Mouse (Mus musculus): Measurements from ENCODE around the gene Tpd52l2. TPM values are rescaled to one million over a fixed set of nuclear protein-coding genes. Genes with fewer than 3 reads are reported as not detected.

Tpd52l2 gene
- 49.7 and 55.1 TPM in 2 replicates for polyA plus RNA-seq (2012; rRNA removed)

- peak; percentile 81 for DNase-seq (ENCODE audit: low read depth)
These were observed at the start of gene Tpd52l2 for GRCm38 (mm10) chr2:181496831-181497547. Gene Tpd52l2, plus strand, starts transcription at chr2:181497142.

DNA sequence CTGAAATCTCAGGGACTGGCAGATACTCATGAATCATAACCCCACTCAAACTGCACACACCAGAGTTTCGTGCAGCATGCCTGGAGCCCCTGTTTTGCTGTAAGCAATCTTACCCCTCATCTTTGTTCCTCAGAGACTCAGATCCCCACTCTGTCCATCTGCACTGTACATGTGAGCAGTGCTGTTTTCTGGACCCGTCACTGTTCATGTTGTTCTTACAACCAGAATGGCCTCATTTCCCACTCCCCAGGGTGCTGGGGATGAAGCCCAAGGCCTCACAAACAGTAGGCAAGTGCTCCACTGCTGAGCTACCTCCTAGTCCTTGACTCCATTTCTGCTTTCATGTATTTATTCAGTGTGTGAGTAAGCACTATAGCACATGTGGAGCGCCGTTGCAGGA is 44.8 kb upstream of the Tpd52l2 start:
- DNase-seq (ENCODE audit: low read depth) = no peak

DNA sequence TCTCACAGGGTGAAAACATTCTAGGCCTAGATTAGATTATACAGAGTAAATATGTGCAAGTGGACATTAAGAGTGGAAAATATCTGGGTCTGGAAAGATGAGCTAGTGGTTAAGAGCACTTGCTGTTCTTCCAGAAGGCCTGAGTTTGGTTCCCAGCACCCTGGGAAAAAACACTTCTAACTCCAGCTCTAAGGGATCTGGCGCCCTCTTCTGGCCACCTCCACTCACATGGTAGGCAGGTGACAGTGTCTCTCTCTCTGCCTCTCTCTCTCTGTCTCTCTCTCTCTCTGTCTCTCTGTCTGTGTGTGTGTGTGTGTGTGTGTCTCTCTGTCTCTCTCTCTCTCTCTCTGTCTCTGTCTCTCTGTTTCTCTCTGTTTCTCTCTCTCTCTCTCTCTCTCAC is 43.7 kb upstream of the Tpd52l2 start:
- DNase-seq (ENCODE audit: low read depth) = no peak

- DNase-seq (ENCODE audit: low read depth) = no peak
These were observed 41.0 kb upstream of the Tpd52l2 start for GRCm38 (mm10) chr2:181455899-181456298.

- no peak for DNase-seq (ENCODE audit: low read depth)
These were observed 39.1 kb upstream of the Tpd52l2 start for GRCm38 (mm10) chr2:181457831-181458230.

- DNase-seq (ENCODE audit: low read depth) = no peak
These were observed 38.4 kb upstream of the Tpd52l2 start for GRCm38 (mm10) chr2:181458411-181459152.

DNA sequence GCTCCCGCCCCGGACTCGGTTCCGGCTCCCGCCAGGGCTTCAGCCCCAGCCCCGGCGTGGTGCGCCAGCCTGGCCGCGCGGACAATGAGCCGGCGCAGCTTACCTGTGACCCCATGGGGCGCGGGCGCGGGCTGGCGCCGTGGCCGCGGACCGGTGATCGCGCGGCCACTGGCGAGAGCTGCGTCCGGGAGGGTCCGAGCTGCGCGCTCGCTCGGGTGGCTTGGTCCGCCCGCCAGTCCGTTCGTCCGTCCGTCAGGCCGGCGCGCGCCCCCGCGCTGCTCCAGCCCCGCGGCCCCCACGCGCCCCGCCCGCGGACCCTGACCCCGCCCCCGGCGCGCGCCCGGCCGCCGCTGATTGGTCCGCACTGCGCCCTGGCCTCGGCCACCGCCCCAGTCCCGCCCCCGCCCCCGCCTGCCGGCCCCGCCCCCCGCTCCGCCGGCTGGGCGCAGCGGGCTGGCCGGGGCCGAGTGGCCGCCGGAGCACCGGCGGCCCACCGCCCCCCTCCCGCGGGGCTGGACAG is 37.7 kb upstream of the Tpd52l2 start, which contains the start of gene Zbtb46:
TSS of gene Zbtb46 (minus strand) at position 274 of the 520 bp plus-strand sequence.
- DNase-seq (ENCODE audit: low read depth) = no peak

DNA sequence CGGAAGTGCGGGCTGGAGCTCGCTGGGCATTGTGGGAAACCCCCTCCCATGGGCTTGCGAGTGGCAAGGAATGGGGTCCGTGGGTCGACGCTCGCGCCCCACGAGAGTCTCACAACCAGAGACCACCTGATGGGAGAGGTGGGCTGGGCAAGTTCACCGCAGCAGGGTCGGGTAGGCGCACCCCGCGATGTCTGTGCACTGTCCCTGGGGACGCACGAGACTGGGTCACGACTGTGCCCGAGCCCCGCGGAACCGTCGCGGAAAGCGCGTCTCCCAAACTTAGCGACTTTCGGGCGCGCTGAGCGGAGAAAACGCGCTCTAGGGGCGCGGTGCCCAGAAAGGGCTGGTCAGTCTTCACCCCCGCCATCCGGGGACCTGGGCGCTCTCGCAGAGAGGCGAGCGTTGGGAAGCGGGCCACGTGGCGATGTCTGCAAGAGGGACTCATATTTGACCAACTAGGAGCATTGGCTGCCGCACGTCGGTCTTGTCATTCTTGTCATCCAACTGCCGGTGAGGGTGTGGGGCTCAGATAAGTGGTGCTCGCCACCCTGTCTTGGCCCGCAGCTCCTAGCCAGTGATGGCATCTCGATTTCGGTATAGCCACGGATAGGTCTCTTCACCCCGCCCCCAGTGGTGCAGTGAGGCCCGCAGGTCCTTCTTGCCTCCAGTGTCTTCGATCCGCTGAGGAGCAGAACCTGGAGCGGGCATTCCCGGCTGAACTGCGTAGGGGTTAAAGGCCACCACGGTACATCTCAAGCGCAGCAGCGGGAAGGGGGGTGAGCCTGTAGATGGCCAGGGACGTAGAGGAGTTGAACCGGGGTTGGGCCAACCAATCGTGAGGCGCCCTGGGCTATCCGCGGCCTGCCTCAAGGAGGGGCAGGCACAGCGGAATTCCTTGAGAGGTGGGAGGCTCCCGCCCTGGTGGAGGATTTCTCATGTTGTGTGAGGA is 37.0 kb upstream of the Tpd52l2 start:
- DNase-seq (ENCODE audit: low read depth) = no peak

DNA sequence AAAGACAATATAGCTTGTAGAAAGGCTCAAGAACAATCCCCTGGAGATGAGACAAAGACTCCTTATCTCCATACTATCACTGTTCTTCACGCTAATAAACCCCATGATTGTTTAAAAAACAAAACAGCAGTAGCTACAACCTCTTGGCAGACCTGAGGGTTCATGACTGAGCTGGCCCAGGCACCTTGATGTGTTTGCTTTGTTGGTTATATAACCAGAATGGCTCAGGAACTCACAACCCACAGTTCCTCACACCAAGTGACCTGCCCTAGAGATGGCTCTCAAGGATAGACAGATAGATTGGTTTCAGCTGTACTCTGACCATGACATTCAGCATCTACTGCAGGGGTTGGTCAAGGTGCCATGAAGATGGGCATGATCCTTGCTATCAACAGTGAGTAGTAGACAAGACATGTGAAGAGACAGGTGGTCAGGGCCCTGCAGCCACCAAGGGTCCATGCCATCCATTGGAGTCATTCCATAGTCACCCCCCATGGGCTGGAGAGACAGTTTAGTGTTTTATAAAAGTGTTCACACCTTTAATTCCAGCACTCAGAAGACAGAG is 35.3 kb upstream of the Tpd52l2 start:
- no peak for DNase-seq (ENCODE audit: low read depth)

DNA sequence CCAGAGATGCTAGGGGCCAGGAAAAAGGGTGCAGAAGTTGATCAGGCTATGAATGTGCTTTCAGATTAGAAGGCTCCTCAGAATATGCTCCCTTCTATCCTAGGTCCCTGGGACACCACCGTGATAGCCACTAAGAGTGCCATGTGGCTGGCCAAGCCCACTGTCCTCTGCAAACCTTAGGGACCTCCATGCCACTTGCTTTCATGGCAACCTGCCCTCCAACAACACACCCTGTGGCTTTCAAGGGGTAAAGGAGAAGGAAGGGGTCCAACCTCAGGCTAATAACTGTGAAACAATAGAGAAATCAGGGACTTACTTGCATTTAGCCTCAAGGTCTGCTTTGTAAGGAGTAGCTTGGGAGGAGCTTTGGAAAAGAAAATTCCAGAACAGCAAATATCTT is 34.3 kb upstream of the Tpd52l2 start:
- no peak for DNase-seq (ENCODE audit: low read depth)

DNA sequence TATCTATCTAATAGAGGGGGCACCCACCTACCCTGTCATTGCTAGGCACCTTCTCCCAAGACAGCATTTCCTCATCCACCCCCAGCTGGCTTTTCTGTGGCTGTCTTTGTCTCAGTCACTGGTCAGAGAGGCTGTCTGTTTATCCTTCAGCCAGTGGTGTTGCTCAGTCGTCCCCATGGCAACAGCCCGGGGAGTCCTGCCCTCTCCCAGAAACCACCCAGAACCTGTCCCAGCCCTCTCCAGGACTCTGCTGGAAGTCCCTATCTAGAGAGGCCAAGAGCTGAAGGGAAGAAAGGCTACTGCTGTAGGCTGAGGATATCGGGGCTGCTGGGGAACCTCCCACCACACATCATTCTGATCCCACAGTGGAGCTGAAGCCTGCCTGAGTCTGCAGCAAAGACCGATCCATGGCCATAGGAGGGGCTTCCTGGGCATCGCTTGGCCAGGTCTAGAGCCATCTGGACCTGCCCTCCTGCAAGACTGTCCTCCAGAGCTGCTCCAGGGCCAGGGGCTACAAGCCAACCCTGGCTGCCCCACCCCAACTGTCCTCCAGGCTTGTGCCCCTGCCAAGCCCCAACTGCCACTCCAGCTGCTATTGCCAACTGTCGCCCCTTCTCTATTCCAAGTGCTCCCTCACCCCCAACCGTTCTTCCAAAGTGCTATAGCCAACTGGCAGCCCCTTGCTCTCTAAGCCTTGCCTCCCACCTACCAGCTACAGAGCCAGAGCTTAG is 33.8 kb upstream of the Tpd52l2 start:
- no peak for DNase-seq (ENCODE audit: low read depth)

DNA sequence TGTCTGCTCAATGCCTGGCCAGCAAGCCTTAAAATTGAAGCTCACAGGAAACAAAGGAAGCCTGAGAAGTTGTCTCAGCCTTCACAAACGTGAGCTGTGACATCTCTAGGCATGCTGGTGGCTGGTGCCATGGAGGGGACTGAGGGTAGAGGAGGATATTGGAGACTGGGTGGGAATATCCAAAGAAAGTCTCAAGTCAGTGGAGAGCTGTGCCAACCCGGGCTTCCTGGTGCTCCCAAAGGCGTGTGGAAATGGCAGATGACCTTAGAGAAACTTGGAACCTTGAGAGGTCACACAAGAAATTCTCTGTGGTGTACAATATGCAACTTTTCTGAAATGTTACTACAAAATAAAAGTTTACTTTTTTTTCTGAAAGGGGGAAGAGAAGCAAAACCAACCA is 31.5 kb upstream of the Tpd52l2 start:
- no peak for DNase-seq (ENCODE audit: low read depth)

GRCm38 (mm10) chr2:181470285-181470684 is 26.7 kb upstream of the Tpd52l2 start:
- no peak for DNase-seq (ENCODE audit: low read depth)

DNA sequence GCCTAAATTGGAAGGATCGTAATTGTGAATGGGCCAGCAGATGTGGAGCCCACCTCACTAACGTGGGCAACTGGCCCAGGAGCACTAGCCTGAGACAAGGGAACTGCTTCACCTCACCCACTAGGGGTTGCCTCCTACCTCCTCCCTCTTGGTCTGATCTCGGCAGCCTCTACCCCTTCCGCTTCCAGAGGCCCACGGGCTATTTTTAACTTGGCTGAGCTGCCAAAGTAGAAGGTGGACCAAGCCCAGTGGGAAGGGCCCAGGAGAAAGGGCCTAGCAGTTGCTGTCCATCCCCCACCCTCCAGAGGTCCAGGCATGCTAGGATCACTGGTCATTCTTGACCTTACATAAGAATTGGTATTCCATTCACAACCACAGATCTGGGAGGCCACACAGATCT is 25.7 kb upstream of the Tpd52l2 start:
- DNase-seq (ENCODE audit: low read depth) = no peak

- no peak for DNase-seq (ENCODE audit: low read depth)
These were observed 24.6 kb upstream of the Tpd52l2 start for GRCm38 (mm10) chr2:181472256-181472827.

- DNase-seq (ENCODE audit: low read depth) = no peak
These were observed 13.8 kb upstream of the Tpd52l2 start for GRCm38 (mm10) chr2:181483120-181483519.

DNA sequence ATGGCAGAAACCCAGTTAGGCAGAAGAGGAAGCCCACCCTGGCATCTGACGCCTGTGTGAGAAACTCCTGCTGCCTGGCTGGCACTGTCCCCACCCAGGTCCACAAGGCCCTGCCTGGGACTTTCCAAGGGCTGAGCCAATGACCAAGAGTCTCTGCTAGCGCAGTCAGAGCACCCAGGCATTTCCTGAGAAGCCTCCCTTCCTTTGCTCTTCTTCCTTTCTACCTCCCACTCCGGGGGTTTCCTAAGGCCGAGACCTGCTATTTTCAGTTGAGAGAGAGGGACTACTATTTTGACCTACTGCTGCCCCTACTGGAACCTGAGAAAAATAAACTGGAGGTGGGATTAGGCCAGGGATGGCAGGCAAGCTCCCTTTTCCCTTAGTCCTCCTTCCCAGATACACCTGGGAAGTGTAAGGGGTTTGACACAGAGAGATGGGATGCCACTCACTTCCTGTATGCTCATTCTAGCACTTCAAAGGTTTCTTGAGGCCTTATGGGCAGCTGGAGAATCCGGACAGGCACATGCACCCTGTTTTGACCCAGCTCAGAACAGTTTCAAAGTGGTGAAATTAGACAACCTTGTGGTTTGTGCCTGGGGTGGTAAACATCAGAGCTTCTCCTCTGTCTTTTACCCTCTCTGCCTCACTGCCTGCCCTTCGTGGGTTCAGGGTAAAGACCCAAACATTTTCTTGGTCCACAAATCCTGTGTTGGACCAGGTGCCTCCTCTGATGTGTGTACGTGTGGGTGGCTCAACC is 13.2 kb upstream of the Tpd52l2 start:
- DNase-seq (ENCODE audit: low read depth) = no peak

DNA sequence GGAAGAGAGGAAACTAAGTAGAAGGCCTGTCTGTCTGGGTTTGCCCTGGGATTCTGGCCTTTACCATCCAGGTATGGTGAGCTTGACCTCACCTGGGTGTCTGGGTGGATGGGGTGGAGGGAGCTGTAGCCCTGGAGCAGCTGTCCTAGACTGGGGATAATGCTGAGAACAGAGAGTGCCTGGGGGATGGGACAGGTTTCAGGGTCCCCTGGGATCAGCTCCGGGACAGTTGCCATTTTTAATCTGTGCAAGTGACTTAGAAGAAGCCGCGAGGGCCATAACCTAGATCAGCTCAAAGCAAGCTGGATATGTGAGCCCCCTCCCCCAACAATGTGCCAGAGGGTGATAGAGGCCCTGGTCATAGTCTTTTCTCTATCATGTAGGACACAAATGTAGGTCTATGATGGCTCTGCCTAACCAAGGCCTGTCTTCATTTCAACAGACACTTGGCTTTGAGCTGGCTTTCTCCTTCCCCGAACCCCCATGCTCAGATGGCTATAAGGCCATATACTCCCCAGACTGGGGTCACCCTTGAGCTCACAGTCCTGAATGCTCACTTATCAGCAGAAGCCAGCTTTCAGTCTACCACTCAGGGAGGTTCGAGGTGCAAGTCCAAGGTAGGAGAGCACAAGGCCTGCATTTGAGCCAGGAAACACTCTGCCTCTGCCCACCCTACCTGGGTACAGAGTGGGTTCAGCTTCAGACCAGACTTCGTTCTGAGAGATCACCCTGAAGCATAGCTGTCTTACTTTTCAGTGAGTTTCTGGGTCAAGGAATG is 12.3 kb upstream of the Tpd52l2 start:
- DNase-seq (ENCODE audit: low read depth) = no peak

- DNase-seq (ENCODE audit: low read depth) = no peak
These were observed 11.2 kb upstream of the Tpd52l2 start for GRCm38 (mm10) chr2:181485741-181486140.
